Mouse (Mus musculus): ENCODE measurements around the gene Cfap97. TPM values are rescaled to one million over a fixed set of nuclear protein-coding genes. Genes with fewer than 3 reads are reported as not detected.
"Not testable (repeated sequence)": the region's sequence is repeated elsewhere in the genome, so short reads cannot be mapped to it uniquely, and the experiment has no call there.

Gene Cfap97
- polyA plus RNA-seq, 1 experiment = 91.9 TPM

DNA sequence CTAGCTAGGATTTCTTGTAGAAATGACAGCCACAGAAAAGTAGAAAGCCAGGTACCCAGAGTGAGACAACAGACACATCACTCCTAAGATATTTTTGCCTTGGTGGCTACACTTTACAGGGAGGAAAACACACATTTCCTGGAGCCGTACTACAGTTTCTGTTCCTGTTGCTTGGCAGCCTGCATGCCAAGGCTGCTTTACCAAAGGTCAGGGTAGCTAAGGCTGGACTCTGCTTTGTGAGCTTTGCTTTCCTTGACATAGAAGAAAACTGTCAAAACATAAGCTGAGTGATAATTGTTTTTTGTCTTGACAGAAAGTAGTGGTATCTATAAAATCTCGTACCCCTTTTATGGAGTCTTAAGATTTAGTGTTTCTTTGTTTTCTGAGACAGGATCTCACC is 21.1 kb upstream of the Cfap97 start:
- no peaks in the 10 kb centered on the region for H3K36me3 ChIP-seq (ENCODE audit: control insufficient read depth, insufficient read depth, low read length)
- H3K4me1 ChIP-seq (ENCODE audit: control insufficient read depth, insufficient read depth, low read length) = no peaks in the 10 kb centered on the region
- no peak overlapping the region for H3K27ac ChIP-seq (ENCODE audit: control insufficient read depth, insufficient read depth, low read depth, low read length)
- TF ChIP-seq CTCF (IDR thresholded peaks at IDR 0.05; ENCODE audit: control insufficient read depth, insufficient read depth, insufficient replicate concordance, low read depth, low read length) (no peak), POLR2A (IDR thresholded peaks at IDR 0.05; ENCODE audit: control insufficient read depth, low read depth, low read length) (no peak)
- no peak overlapping the region for H3K4me3 ChIP-seq (ENCODE audit: control insufficient read depth, low read depth, low read length)
- H3K27me3 ChIP-seq (ENCODE audit: control insufficient read depth, insufficient read depth, low read length) = no peaks in the 10 kb centered on the region

DNA sequence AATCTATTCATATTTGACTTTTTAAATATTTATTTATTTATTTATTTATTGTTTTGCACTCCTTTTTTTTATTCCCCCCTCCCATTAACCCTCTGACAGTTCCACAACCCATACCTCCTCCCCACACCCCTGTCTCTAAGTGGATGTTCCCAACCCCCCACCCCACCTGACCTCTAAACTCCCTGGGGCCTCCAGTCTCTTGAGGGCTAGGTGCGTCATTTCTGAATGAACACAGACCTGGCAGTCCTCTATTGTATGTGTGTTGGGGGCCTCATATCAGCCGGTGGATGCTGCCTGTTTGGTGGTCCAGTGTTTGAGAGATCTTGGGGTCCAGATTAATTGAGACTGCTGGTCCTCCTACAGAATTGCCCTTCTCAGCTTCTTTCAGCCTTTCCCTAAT is 16.0 kb upstream of the Cfap97 start:
- H3K4me3 ChIP-seq (ENCODE audit: control insufficient read depth, low read depth, low read length); H3K27me3 ChIP-seq (ENCODE audit: control insufficient read depth, insufficient read depth, low read length); H3K27ac ChIP-seq (ENCODE audit: control insufficient read depth, insufficient read depth, low read depth, low read length); H3K36me3 ChIP-seq (ENCODE audit: control insufficient read depth, insufficient read depth, low read length); H3K4me1 ChIP-seq (ENCODE audit: control insufficient read depth, insufficient read depth, low read length): not testable (repeated sequence)

DNA sequence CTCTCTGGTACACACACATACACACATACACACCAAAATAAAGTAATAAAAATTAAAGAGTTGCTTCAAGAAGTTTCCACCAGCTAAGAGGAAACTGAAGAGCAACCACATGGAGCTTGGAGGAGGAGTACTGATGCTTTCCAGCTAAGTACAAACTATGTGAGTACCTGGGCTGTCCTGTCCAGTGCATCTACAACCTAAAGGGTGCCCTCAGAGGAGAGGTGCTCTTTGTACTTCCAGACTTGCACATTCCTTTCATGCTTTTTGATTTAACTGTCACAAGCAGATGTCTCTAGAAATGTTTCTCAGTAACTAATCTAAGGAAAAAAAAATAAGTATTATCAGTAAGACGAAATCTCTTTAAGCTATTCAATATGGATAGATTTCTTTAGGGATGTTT is 14.2 kb upstream of the Cfap97 start:
- Histone ChIP-seq H3K36me3 (ENCODE audit: control insufficient read depth, insufficient read depth, low read length) (no peaks in the 10 kb centered on the region; the same call in 1 of the 2 replicates), H3K4me1 (ENCODE audit: control insufficient read depth, insufficient read depth, low read length) (no peaks in the 10 kb centered on the region), H3K27me3 (ENCODE audit: control insufficient read depth, insufficient read depth, low read length) (no peaks in the 10 kb centered on the region), H3K27ac (ENCODE audit: control insufficient read depth, insufficient read depth, low read depth, low read length) (no peak overlapping the region), H3K4me3 (ENCODE audit: control insufficient read depth, low read depth, low read length) (no peak overlapping the region)
- TF ChIP-seq POLR2A (IDR thresholded peaks at IDR 0.05; ENCODE audit: control insufficient read depth, low read depth, low read length) = no peak
- TF ChIP-seq CTCF (IDR thresholded peaks at IDR 0.05; ENCODE audit: control insufficient read depth, insufficient read depth, insufficient replicate concordance, low read depth, low read length) = no peak

DNA sequence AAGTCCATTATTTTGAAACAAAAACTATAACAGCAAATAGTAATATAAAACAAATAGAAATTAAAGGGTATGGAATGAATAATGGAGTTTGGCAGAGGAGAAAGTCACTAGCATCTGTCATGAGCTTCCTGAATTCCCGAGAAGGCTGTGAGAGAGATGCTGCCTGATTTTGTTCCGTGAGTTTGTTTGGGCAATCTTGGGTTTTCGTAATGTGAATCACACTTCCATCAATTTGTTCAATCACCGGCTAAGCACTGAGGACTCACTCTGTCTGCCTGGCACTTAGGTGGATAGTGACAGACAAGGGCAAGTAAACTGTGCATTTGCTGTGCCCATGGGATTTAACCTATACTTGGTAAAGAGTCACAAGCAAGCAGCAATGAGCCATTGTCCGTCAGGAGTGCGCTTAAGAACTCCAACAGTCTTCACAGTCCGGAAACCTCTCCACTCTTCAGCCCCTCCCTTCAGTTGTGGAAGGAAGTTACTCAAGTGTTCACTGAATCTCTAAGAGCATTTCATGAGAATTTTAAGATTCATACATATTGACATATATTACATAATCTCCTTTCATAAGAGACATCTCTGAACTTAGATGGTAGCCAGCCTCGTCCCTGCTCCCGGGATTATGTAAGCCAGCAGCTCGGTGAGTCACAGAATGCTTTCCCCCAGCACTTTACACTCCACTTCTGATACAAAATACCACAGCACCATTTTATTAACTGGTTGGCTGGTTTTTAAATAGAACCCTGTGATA is 13.6 kb upstream of the Cfap97 start:
- H3K4me1 ChIP-seq (ENCODE audit: control insufficient read depth, insufficient read depth, low read length) = no peaks in the 10 kb centered on the region
- H3K36me3 ChIP-seq (ENCODE audit: control insufficient read depth, insufficient read depth, low read length) = no peaks in the 10 kb centered on the region; the same call in 1 of the 2 replicates
- TF ChIP-seq CTCF (IDR thresholded peaks at IDR 0.05; ENCODE audit: control insufficient read depth, insufficient read depth, insufficient replicate concordance, low read depth, low read length) (no peak), POLR2A (IDR thresholded peaks at IDR 0.05; ENCODE audit: control insufficient read depth, low read depth, low read length) (no peak)
- H3K27me3 ChIP-seq (ENCODE audit: control insufficient read depth, insufficient read depth, low read length) = no peaks in the 10 kb centered on the region
- H3K4me3 ChIP-seq (ENCODE audit: control insufficient read depth, low read depth, low read length) = no peak overlapping the region
- H3K27ac ChIP-seq (ENCODE audit: control insufficient read depth, insufficient read depth, low read depth, low read length) = no peak overlapping the region

DNA sequence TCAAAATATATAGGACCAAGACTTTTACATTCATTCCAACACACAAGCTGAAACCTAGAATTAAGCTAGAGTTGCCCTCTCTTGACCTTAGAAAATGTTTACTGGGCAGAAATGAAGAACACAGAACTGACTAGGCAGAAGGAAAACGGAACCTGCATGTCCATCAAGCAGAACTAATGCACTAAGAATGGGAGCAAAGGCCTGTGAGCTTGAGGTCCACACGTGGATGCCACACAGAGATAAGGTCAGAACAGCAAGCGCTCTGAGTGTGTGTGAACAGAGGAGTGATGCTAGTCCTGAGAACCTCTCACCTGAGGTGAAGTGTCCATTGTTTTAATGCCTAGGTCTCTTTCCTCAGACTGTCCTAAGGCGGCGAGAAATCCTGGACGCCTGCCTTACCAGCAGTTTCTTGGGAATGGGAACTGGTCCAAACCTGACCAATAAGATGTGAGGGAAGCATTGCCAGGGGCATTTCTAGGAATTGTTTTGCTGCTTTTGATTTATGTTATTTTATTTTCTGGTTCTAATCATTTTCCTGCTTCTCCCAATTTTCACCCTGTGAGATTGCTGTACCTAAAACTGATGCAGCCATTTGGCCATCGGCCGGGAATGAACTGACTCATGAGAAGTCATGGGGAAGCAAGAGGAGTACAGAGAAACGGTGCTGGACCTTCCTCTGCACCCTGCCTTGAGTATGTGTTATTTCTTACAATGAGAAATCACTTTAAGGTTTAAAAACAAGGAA is 11.0 kb upstream of the Cfap97 start:
- H3K4me3 ChIP-seq (ENCODE audit: control insufficient read depth, low read depth, low read length) = no peak overlapping the region
- H3K27ac ChIP-seq (ENCODE audit: control insufficient read depth, insufficient read depth, low read depth, low read length) = no peak overlapping the region
- H3K27me3 ChIP-seq (ENCODE audit: control insufficient read depth, insufficient read depth, low read length) = no peaks in the 10 kb centered on the region
- H3K36me3 ChIP-seq (ENCODE audit: control insufficient read depth, insufficient read depth, low read length) = no peaks in the 10 kb centered on the region; the same call in 1 of the 2 replicates
- TF ChIP-seq POLR2A (IDR thresholded peaks at IDR 0.05; ENCODE audit: control insufficient read depth, low read depth, low read length) = no peak
- TF ChIP-seq CTCF (IDR thresholded peaks at IDR 0.05; ENCODE audit: control insufficient read depth, insufficient read depth, insufficient replicate concordance, low read depth, low read length) = no peak
- H3K4me1 ChIP-seq (ENCODE audit: control insufficient read depth, insufficient read depth, low read length) = no peaks in the 10 kb centered on the region

DNA sequence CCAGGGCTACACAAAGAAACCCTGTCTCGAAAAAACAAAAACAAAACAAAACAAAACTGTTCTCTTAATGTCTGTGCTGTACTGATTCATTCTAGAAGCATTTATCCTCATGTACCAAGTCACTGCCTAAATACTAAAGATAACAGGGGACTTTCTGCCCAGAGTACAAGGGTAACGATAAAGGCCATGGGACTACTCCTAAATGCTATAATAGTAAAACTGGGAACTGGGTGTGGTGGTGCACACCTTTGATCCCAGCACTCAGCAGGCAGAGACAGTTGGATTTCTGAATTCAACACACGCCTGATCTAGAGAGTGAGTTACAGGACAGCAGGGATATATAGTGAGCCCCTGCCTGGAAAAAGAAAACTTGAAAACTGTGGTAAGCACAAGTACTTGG is 9.9 kb upstream of the Cfap97 start:
- Histone ChIP-seq H3K27ac (ENCODE audit: control insufficient read depth, insufficient read depth, low read depth, low read length) (no peak overlapping the region), H3K36me3 (ENCODE audit: control insufficient read depth, insufficient read depth, low read length) (no peaks in the 10 kb centered on the region; the same call in 1 of the 2 replicates), H3K4me1 (ENCODE audit: control insufficient read depth, insufficient read depth, low read length) (no peaks in the 10 kb centered on the region), H3K27me3 (ENCODE audit: control insufficient read depth, insufficient read depth, low read length) (no peaks in the 10 kb centered on the region), H3K4me3 (ENCODE audit: control insufficient read depth, low read depth, low read length) (no peak overlapping the region)
- TF ChIP-seq POLR2A (IDR thresholded peaks at IDR 0.05; ENCODE audit: control insufficient read depth, low read depth, low read length) (no peak), CTCF (IDR thresholded peaks at IDR 0.05; ENCODE audit: control insufficient read depth, insufficient read depth, insufficient replicate concordance, low read depth, low read length) (no peak)

DNA sequence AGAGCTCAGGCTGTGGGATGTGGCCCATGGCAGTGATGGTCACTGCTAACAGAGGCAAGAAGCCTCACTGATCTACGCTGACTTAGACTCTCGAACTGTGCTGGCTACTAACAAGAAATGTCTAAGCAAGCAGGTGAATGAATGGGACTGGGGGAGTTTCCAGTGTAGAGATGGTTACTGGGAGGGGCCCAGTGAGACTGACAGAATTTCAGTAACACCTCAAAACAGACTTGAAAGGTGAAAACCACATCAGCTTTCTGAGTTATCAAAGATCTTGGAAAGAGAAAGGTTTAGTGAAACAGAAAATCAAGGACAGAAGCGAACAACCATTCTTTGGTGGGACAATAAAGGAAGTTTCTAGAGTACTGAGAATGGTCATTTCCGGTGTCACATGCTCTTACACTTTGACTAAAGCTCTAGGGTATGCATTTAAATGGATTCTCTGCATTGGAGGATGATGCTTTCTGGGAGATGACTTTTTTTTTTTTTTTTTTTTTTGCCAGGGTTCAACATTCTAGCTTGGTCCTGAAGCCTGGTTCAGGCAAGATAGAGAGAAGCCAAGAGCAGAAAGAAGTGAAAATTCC is 9.0 kb upstream of the Cfap97 start:
- no peak for TF ChIP-seq CTCF (IDR thresholded peaks at IDR 0.05; ENCODE audit: control insufficient read depth, insufficient read depth, insufficient replicate concordance, low read depth, low read length)
- no peak for TF ChIP-seq POLR2A (IDR thresholded peaks at IDR 0.05; ENCODE audit: control insufficient read depth, low read depth, low read length)
- Histone ChIP-seq H3K27ac (ENCODE audit: control insufficient read depth, insufficient read depth, low read depth, low read length) (no peak overlapping the region), H3K4me1 (ENCODE audit: control insufficient read depth, insufficient read depth, low read length) (no peaks in the 10 kb centered on the region), H3K36me3 (ENCODE audit: control insufficient read depth, insufficient read depth, low read length) (no peaks in the 10 kb centered on the region), H3K4me3 (ENCODE audit: control insufficient read depth, low read depth, low read length) (no peak overlapping the region), H3K27me3 (ENCODE audit: control insufficient read depth, insufficient read depth, low read length) (no peaks in the 10 kb centered on the region)
